Mouse (Mus musculus): Measurements from ENCODE around the gene Ctsj.

DNA sequence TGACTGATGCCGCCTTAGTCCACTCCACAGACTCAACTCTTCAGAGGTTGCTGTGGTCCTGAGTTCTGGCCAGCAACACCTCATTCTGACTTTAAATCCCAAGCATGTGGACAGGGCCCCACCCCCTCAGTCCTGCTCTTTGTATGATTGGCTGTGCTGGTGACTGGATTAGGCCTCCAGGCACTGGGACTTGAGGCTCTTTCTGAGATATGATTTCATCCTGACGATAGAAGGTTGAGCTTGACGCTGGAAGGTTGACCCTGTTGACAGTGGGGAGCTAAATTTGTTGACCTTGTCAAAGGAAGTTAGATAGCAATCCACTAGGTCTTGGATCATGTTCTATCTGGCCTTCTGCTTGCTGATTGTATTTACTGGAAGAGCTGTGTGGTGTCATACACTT, at the start of gene Ctsj:
- no peak for TF ChIP-seq CTCF (IDR thresholded peaks at IDR 0.05; ENCODE audit: control insufficient read depth, insufficient read depth, low read length)
- TF ChIP-seq POLR2A (IDR thresholded peaks at IDR 0.05; ENCODE audit: borderline replicate concordance, control insufficient read depth, low read depth, low read length) = no peak
